Mouse (Mus musculus): ENCODE measurements around the gene Slc39a5.

- TF ChIP-seq CTCF (IDR thresholded peaks at IDR 0.05; ENCODE audit: low read depth, low read length) (no peak), POLR2AphosphoS5 (IDR thresholded peaks at IDR 0.05; ENCODE audit: insufficient replicate concordance, low read depth, low read length) (no peak), GATA1 (IDR thresholded peaks at IDR 0.05; ENCODE audit: borderline replicate concordance, low read length) (no peak), TAL1 (conservative IDR thresholded peaks at IDR 0.05; ENCODE audit: low read depth, low read length) (no peak)
Observed at GRCm38 (mm10) chr10:128382482-128382881, 18.5 kb downstream of the Slc39a5 start.
